In the genomic region with DNA sequence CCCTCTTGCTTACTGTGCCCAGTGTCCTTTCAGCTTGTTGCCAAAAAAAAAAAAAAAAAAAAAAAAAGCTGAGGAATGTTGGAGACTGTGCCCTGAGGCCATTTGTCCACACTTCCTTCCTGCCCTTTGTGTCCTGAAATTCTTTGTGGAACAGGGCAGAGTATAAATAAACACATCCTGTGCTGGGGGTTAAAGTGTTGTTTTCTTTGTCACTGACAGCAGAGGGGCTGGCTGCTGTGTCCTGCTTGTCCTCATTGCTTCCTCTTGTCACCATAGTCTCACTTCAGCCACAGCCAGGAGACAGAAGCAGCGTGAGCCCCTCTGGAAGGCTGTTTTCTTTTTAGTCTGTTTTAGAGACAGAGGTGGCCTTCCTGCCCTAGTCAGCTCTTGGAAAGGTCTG, we compare ENCODE assay signal across 8 mouse cellular contexts. TPM values are rescaled to one million over a fixed set of nuclear protein-coding genes. Genes with fewer than 3 reads are reported as not detected.
DNase-seq lines count a peak whose midpoint lies in the region; ATAC-seq and TF ChIP-seq lines count a peak whose summit lies in the region.

No protein-coding gene starts in this region.

- peaks cover 27% of the 10 kb centered on the region for H3K36me3 ChIP-seq in liver, embryonic 14.5 days (replicated peaks; ENCODE audit: control insufficient read depth, insufficient read depth, low read depth)

- no peak for TF ChIP-seq EP300 in liver, embryonic 14.5 days (IDR thresholded peaks at IDR 0.05; ENCODE audit: low read depth)

- H3K9ac ChIP-seq in liver, embryonic 14.5 days (replicated peaks): no peak overlapping the region

- H3K27me3 ChIP-seq in liver, embryonic 14.5 days (ENCODE audit: control insufficient read depth, insufficient read depth, low read length): no peaks in the 10 kb centered on the region

- H3K4me1 ChIP-seq in cortical plate, adult 2 months (ENCODE audit: control insufficient read depth, insufficient read depth, low read length): no peaks in the 10 kb centered on the region
- H3K4me1 ChIP-seq in liver, embryonic 14.5 days (replicated peaks; ENCODE audit: control insufficient read depth in 2 of 2, insufficient read depth in 2 of 2, low read length in 1 of 2): peaks cover 0 to 3% of the 10 kb centered on the region in 2 experiments; a peak in 2 of 4 replicates

- no peak overlapping the region for H3K4me2 ChIP-seq in liver, embryonic 14.5 days (ENCODE audit: low read depth)

- WGBS in liver, embryonic 14.5 days (ENCODE audit: insufficient replicate concordance): 59% methylated on average over 1 of the region's 1 CpGs

- no peak overlapping the region for H3K4me3 ChIP-seq in cortical plate, adult 2 months (ENCODE audit: insufficient read depth, low read length)
- no peak overlapping the region for H3K4me3 ChIP-seq in liver, embryonic 14.5 days (ENCODE audit: insufficient read depth in 1 of 2, low read depth in 2 of 2, low read length in 2 of 2)

- TF ChIP-seq CTCF in cortical plate, adult 2 months (IDR thresholded peaks at IDR 0.05; ENCODE audit: extremely low read depth, insufficient read depth, low read length): no peak
- no peak for TF ChIP-seq CTCF in liver, embryonic 14.5 days (IDR thresholded peaks at IDR 0.05; ENCODE audit: low read depth)

- no peaks in the 10 kb centered on the region for H3K9me3 ChIP-seq in liver, embryonic 14.5 days (ENCODE audit: control insufficient read depth, low read length)

- H3K27ac ChIP-seq in cortical plate, adult 2 months (ENCODE audit: insufficient read depth, low read length): peak overlapping the region; percentile 64; the same call in 1 of the 2 replicates
- H3K27ac ChIP-seq in liver, embryonic 14.5 days: peak overlapping the region; percentile 9

- peak; percentile 43; the same call in 1 of the 2 replicates for ATAC-seq in liver, embryonic 14.5 days (ENCODE audit: insufficient read depth)

- TF ChIP-seq POLR2A in cortical plate, adult 2 months (IDR thresholded peaks at IDR 0.05; ENCODE audit: extremely low read depth, insufficient read depth, low read length): no peak

- intact Hi-C loops in heart, postnatal 36 days (cut with DNase I): loop anchor here (2.0 kb wide), 1 partner anchor 20 kb away; the partner anchor contains the start of gene Sptan1

- peak; percentile 51 for DNase-seq in ES-CJ7 (ENCODE audit: low read depth, low spot score)
- peak; percentile 21 to 28 for DNase-seq in heart, postnatal 36 days
- peak in 2 of 3 experiments; percentile 11 to 14 for DNase-seq in liver, embryonic 14.5 days (ENCODE audit: low read depth in 3 of 3, low spot score in 3 of 3)
- DNase-seq in urinary bladder, postnatal 36 days (ENCODE audit: low spot score in 2 of 2): no peak
- DNase-seq in cerebellum, postnatal 14 days: no peak
- no peak for DNase-seq in ovary, postnatal 14 days (ENCODE audit: low spot score)
- DNase-seq in thymus, postnatal 14 days: no peak

RNA-seq across cellular contexts. Expression of gene Gle1, which starts 9.5 kb away (rescaled TPM):
- polyA plus RNA-seq in cortical plate, adult 2 months (2012; rRNA removed): 49.4 and 53.1 TPM in 2 replicates
- total RNA-seq in heart, postnatal 36 days (2021): 10 to 100 TPM; 22.5 to 26.8 TPM
- polyA plus RNA-seq in liver, embryonic 14.5 days (2012; rRNA removed): 11.2 and 13.5 TPM in 2 replicates
- polyA plus RNA-seq in liver, embryonic 14.5 days (2014; fragmentation: Nextera tagmentation; extraction: Ambion mirVana): 17.6 and 20.5 TPM in 2 replicates

RNA-seq across cellular contexts. Expression of gene Sptan1, which starts 20.6 kb away (rescaled TPM):
- 772 and 816 TPM in 2 replicates for polyA plus RNA-seq in cortical plate, adult 2 months (2012; rRNA removed)
- 100 to 1,000 TPM; 193 to 213 TPM for total RNA-seq in heart, postnatal 36 days (2021)
- polyA plus RNA-seq in liver, embryonic 14.5 days (2012; rRNA removed): 11.5 and 21.1 TPM in 2 replicates
- polyA plus RNA-seq in liver, embryonic 14.5 days (2014; fragmentation: Nextera tagmentation; extraction: Ambion mirVana): 14.5 and 14.6 TPM in 2 replicates

RNA-seq across cellular contexts. Expression of gene Odf2, which starts 55.7 kb away (rescaled TPM):
- 172 and 188 TPM in 2 replicates for polyA plus RNA-seq in cortical plate, adult 2 months (2012; rRNA removed)
- total RNA-seq in heart, postnatal 36 days (2021): 10 to 100 TPM; 24.0 to 29.7 TPM
- 21.0 and 29.6 TPM in 2 replicates for polyA plus RNA-seq in liver, embryonic 14.5 days (2012; rRNA removed)
- polyA plus RNA-seq in liver, embryonic 14.5 days (2014; fragmentation: Nextera tagmentation; extraction: Ambion mirVana): 23.5 and 29.1 TPM in 2 replicates

Comparison
In these comparisons a context has a peak if more than half of its experiments do, and no peak if none do; other contexts are left out.
1. DNase-seq: peak in ES-CJ7 (single experiment), heart, postnatal 36 days (2 of 2) and liver, embryonic 14.5 days (2 of 3); none in urinary bladder, postnatal 36 days (0 of 2), cerebellum, postnatal 14 days (0 of 2), ovary, postnatal 14 days (single experiment) and thymus, postnatal 14 days (single experiment).
2. RNA of gene Sptan1, which starts 20.6 kb away (polyA plus RNA-seq): 772 to 816 TPM in cortical plate, adult 2 months; 11.5 to 21.1 TPM in liver, embryonic 14.5 days; every median in the first group is over 10 times any median in the second.